Mouse (Mus musculus): Measurements from ENCODE around the gene Zzz3.

- TF ChIP-seq CTCF (IDR thresholded peaks at IDR 0.05; ENCODE audit: extremely low read depth, insufficient read length, insufficient replicate concordance, low read depth, low read length) (no peak), POLR2A (IDR thresholded peaks at IDR 0.05; ENCODE audit: low read depth, low read length) (no peak)
Measured at GRCm38 (mm10) chr3:152403827-152404226, 8.6 kb downstream of the Zzz3 start.
